In genomic region chr15:82509495-82509894, GRCm38 (mm10) we compare ENCODE assay signal across 18 mouse cellular contexts. TPM values are rescaled to one million over a fixed set of nuclear protein-coding genes. Genes with fewer than 3 reads are reported as not detected.
DNase-seq lines count a peak whose midpoint lies in the region; TF ChIP-seq lines count a peak whose summit lies in the region.
"Not testable (repeated sequence)": the region's sequence is repeated elsewhere in the genome, so short reads cannot be mapped to it uniquely, and the experiment has no call there.
"Had no signal": no experiment of that assay in that cellular context is flagged by ENCODE, and none has a peak within 500 bp of the region (broad histone marks: within the 10 kb centered on the region; RNA-seq: fewer than 3 reads in every experiment).

No protein-coding gene starts in this region.

- H3K36me3 ChIP-seq in kidney, adult 2 months (ENCODE audit: control insufficient read depth, insufficient read depth, low read length); liver, adult 2 months (ENCODE audit: control insufficient read depth, insufficient read depth, low read length): not testable (repeated sequence)

- 65% methylated on average over 4 of the region's 4 CpGs for WGBS in kidney, adult 2 months
- 8% methylated on average over 4 of the region's 4 CpGs for WGBS in liver, adult 2 months

- not testable (repeated sequence) for TF ChIP-seq CTCF in kidney, adult 2 months (conservative IDR thresholded peaks at IDR 0.05; ENCODE audit: insufficient read depth, insufficient read length, low read depth, low read length); liver, adult 2 months (IDR thresholded peaks at IDR 0.05; ENCODE audit: low read depth, low read length)

- H3K79me2 ChIP-seq in liver, adult 2 months (ENCODE audit: control insufficient read depth, insufficient read depth, low read length), result not testable (repeated sequence)

- H3K9ac ChIP-seq in liver, adult 2 months (ENCODE audit: low read depth, low read length), result not testable (repeated sequence)

- peak overlapping the region; percentile 59 for H3K27ac ChIP-seq in kidney, adult 2 months (ENCODE audit: insufficient read depth, low read depth, low read length)
- H3K27ac ChIP-seq in liver, adult 2 months (replicated peaks; ENCODE audit: insufficient read depth, low read depth, low read length), result peak overlapping the region; percentile 1; the same call in 1 of the 2 replicates

- TF ChIP-seq POLR2A in kidney, adult 2 months (IDR thresholded peaks at IDR 0.05; ENCODE audit: low read depth, low read length); liver, adult 2 months (IDR thresholded peaks at IDR 0.05; ENCODE audit: extremely low read depth, insufficient read depth, low read length): not testable (repeated sequence)

- peak; percentile 69 for DNase-seq in heart, adult 11 months
- peak; percentile 18 for DNase-seq in kidney, adult 2 months
- DNase-seq in kidney, postnatal 36 days, result peak; percentile 7 to 13
- peak; percentile 73 for DNase-seq in liver, adult 2 months (ENCODE audit: extremely low read depth, low read depth, low spot score)

- H3K4me3 ChIP-seq in kidney, adult 2 months (ENCODE audit: insufficient read depth, low read depth, low read length); liver, adult 2 months (ENCODE audit: insufficient read depth, low read depth, low read length): not testable (repeated sequence)

- H3K4me1 ChIP-seq in kidney, adult 2 months (ENCODE audit: control insufficient read depth, insufficient read depth, low read length); liver, adult 2 months (ENCODE audit: control insufficient read depth, insufficient read depth, low read length): not testable (repeated sequence)

- H3K27me3 ChIP-seq in kidney, adult 2 months (replicated peaks; ENCODE audit: control insufficient read depth, insufficient read depth, low read length); liver, adult 2 months (ENCODE audit: control insufficient read depth, insufficient read depth, low read length): not testable (repeated sequence)

RNA-seq across cellular contexts. Expression of gene Cyp2d12, which starts 45.4 kb away (rescaled TPM):
- 54.8 and 67.6 TPM in 2 replicates for polyA plus RNA-seq in kidney, adult 2 months (2012; rRNA removed)
- total RNA-seq in liver, adult 2 months (2014; rRNA removed), result 0.65 TPM in 1 of 2 replicates, not detected in the other
- 0.63 and 0.65 TPM in 2 replicates for polyA plus RNA-seq in liver, adult 2 months (2012; rRNA removed)
- total RNA-seq: adrenal gland, adult 18-20 months; adrenal gland, adult 2 months; adrenal gland, adult 8-10 months; adrenal gland, postnatal 25 days; adrenal gland, postnatal 36 days; CH12.LX; ES-E14; MEL had no signal
- polyA plus RNA-seq: activated CD4-positive, CD25-positive, alpha-beta regulatory T cell, adult 4 months; adrenal gland, adult 2 months; brain, embryonic 14.5 days; C2C12; CD4-positive, CD25-positive, alpha-beta regulatory T cell, adult 4 months; G1E; Patski had no signal

Comparison
In these comparisons a context has a peak if more than half of its experiments do, and no peak if none do; other contexts are left out.
1. DNase-seq: peak in every context shown above with its lines; median percentile 73 in liver, adult 2 months; 69 in heart, adult 11 months; 18 in kidney, adult 2 months; 10 in kidney, postnatal 36 days.
2. RNA of gene Cyp2d12, which starts 45.4 kb away (polyA plus RNA-seq): 54.8 to 67.6 TPM in kidney, adult 2 months; 0.63 to 0.65 TPM in liver, adult 2 months; every median in the first group is over 10 times any median in the second.